Mouse (Mus musculus): Measurements from ENCODE around the gene 5730522E02Rik.

GRCm38 (mm10) chr11:26108647-26109046, 101.9 kb downstream of the 5730522E02Rik start:
- TF ChIP-seq USF1 (IDR thresholded peaks at IDR 0.05; ENCODE audit: low read depth, low read length) (no peak), POLR2A (IDR thresholded peaks at IDR 0.05; ENCODE audit: control insufficient read depth in 1 of 2, insufficient read depth in 1 of 2, low read depth in 1 of 2, low read length in 2 of 2, poor library complexity in 1 of 2) (no peak), EP300 (IDR thresholded peaks at IDR 0.05; ENCODE audit: low read depth in 1 of 2, low read length in 2 of 2) (no peak), CTCF (IDR thresholded peaks at IDR 0.05 in 2 of 3, conservative IDR thresholded peaks at IDR 0.05 in 1 of 3; ENCODE audit: control insufficient read depth in 1 of 3, insufficient read depth in 1 of 3, low read depth in 2 of 3, low read length in 3 of 3, poor library complexity in 1 of 3, severe bottlenecking in 1 of 3) (no peak), NELFE (IDR thresholded peaks at IDR 0.05; ENCODE audit: low read depth, low read length) (no peak), KAT2A (conservative IDR thresholded peaks at IDR 0.05; ENCODE audit: low read depth, low read length) (no peak), JUND (IDR thresholded peaks at IDR 0.05; ENCODE audit: low read depth, low read length) (no peak), RAD21 (IDR thresholded peaks at IDR 0.05; ENCODE audit: low read depth, low read length) (no peak), MYB (IDR thresholded peaks at IDR 0.05; ENCODE audit: low read depth, low read length) (no peak), TCF12 (IDR thresholded peaks at IDR 0.05; ENCODE audit: low read depth, low read length) (no peak), ELF1 (IDR thresholded peaks at IDR 0.05; ENCODE audit: low read depth, low read length) (no peak), POLR2AphosphoS5 (IDR thresholded peaks at IDR 0.05; ENCODE audit: borderline replicate concordance, low read depth, low read length) (no peak), UBTF (IDR thresholded peaks at IDR 0.05; ENCODE audit: borderline replicate concordance, insufficient read depth, low read depth, low read length) (no peak), POLR2AphosphoS2 (IDR thresholded peaks at IDR 0.05; ENCODE audit: low read length) (no peak)

Data from MEL (cell line).